Mouse (Mus musculus) layer of hippocampus, adult 9-10 months (tissue): Measurements from ENCODE around the gene Pih1h3b.

ENCODE experiments used
- DNase-seq: peaks from one replicate; pipeline ENCODE4 v3.0.0; 2022; ENCODE audit warnings: low spot score

Pih1h3b gene

GRCm38 (mm10) chrX:140062135-140062975, at the start of gene Pih1h3b, which contains the start of gene Nup62cl:
Gene Pih1h3b, plus strand, starts transcription at chrX:140062879.
Gene Nup62cl, minus strand, starts transcription at chrX:140062712.
- no peak for DNase-seq

GRCm38 (mm10) chrX:140060886-140061874, 1.5 kb upstream of the Pih1h3b start:
- DNase-seq: no peak

DNA sequence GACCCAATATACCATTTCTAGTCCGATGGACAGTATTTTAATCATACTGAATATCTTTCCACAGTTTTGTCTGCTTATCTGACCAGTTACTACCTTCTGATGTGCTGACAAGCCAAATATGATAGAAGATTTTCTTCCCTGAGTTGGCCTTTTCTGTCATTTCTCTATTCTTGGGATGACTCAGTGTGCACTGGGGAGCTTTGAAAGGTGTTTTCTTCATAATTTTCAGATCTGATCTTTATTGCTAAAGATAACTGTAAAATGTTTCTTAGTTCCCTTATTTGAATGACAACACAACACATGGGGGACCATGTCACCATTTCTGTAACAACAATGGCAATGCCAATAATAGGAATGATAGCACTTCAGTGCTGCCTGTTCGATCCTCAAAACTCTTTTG, 19.9 kb downstream of the Pih1h3b start:
- no peak for DNase-seq

GRCm38 (mm10) chrX:140094066-140094465, 31.4 kb downstream of the Pih1h3b start:
- DNase-seq: no peak
